Mouse (Mus musculus) erythroid progenitor cell, adult 5-6 weeks (primary cell): Measurements from ENCODE around the gene E030018B13Rik. TPM values are rescaled to one million over a fixed set of nuclear protein-coding genes. Genes with fewer than 3 reads are reported as not detected.

ENCODE experiments used
- ATAC-seq: replicated peaks from 2 replicates; pipeline ENCODE4 v1.8.0; 2016; ENCODE audit warnings: moderate number of reproducible peaks, mild to moderate bottlenecking, moderate TSS enrichment, inconsistent platforms; ENCODE audit not compliant: poor library complexity, low FRiP score, severe bottlenecking
- total RNA-seq, 2 experiments: library from RNA; stranded (forward) in 1 of 2; stranded (reverse) in 1 of 2; fragments of 150-400 nt in 1 of 2; fragments of 186-747, 209-891 nt in 1 of 2; gene quantifications; 2 replicates each; pipeline versions ENCODE4 v1.2.3 to v1.2.4; 2015 to 2017; ENCODE audit warnings: low replicate concordance in 2 of 2

E030018B13Rik gene
- total RNA-seq, 2 experiments from 2014 or later, result not detected

GRCm38 (mm10) chr7:63912924-63913723 is 3.5 kb upstream of the E030018B13Rik start:
- no peak for ATAC-seq

DNA sequence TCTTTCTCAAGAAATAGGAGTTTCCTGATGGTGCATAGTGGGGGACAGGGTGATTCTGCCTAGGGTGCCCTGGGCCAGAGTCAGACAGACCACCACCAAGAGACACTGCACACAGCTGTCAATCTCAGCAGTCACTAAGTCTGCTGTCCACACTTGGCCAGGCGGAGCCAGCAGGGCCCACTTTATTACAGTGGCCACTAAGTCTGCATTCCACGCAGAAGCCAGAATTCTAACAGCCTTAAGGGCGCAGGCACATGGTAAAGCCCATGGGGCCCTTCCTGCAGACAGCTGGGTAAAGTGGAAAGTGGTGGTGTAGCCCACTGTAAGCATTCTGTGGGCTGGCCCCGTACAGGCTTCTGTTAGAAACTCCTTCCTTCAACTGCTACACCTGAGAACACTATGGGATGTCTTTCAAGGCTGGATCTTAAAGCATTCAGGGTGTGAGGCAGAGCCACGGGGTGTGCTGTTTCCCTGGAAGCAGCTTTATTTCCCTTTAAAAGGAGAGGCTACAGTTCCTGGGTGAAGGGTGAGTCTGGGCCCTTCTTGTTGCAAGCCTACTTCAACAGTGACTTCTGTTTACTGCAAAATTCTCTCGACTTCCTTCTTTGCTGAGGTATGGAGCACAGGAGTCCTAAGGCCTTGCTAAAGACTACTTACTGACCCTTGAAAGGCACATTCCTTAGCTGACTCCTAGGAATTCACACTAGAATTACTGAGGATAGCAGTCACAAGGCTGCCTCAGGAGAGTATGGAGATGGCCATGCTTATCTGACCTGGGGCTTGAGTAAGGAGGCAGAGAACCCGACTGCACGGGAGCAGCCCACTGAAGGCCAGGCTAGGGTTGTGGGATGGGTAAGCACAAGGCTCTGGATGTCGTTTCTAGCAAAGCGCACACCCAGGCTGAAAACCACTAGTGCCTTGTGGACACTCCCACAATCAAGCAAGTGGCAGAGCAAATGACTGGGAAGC is 2.6 kb upstream of the E030018B13Rik start:
- ATAC-seq, result no peak

- no peak for ATAC-seq
These were observed 1.8 kb upstream of the E030018B13Rik start for GRCm38 (mm10) chr7:63914891-63915290.

DNA sequence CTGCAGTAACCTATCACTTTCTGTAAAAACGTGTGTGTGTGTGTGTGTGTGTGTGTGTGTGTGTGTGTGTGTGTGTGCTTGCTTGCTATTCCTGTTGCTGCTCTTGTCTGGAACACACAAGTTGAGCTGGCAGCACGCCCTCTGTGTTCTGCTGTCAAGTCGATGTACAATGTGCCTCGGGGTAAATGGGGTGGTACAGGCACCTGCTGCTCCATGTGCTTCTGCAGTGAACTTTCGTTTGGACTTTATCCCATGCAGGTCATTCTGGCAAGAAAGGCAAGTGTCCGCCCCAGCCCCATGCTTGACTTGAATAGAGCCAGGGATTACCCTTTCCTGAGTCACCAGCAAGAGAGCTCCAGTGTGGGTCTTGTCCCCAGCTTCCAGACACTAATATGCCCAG is 1.0 kb downstream of the E030018B13Rik start:
- no peak for ATAC-seq

- peak; percentile 22; the same call in 1 of the 2 replicates for ATAC-seq
These were observed 2.4 kb downstream of the E030018B13Rik start for GRCm38 (mm10) chr7:63918771-63919768.

DNA sequence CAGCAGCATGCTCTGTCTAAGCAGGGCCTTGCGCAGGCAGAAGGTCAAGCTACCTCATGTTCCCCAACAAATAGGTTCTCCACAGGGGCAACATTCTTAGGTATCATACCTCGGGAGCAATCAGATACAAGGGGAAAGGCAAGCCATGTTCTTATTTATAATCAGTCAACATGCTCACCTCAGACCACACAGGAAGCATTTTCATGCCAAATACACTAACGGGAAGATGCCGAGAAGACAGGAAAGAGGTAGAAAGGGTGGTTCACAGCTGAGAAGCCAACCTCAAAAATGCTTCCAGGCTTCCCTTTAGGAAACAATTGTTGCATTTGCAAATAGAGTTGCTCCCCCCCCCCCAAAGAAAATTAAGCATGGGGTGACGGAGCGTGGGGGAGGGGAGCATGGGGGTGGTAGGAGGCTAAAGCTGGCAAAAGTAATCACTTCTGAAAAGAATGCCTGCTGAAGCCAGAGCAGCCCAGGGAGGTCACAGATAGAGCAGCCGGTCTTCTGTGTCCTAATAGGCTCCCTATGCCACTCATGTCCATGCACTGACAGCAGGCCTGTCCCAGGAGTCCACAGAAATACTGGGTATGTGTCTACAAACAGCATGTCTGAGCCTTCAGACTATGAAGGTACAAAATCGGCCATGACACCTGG is 5.4 kb downstream of the E030018B13Rik start:
- ATAC-seq, result no peak

GRCm38 (mm10) chr7:63922571-63922970 is 5.9 kb downstream of the E030018B13Rik start:
- no peak; the same call in 1 of the 2 replicates for ATAC-seq

- no peak for ATAC-seq
These were observed 6.3 kb downstream of the E030018B13Rik start for GRCm38 (mm10) chr7:63922975-63923374.

GRCm38 (mm10) chr7:63924151-63924550 is 7.5 kb downstream of the E030018B13Rik start:
- ATAC-seq, result no peak

GRCm38 (mm10) chr7:63924747-63925412 is 8.2 kb downstream of the E030018B13Rik start:
- no peak for ATAC-seq

- ATAC-seq, result peak; percentile 49
These were observed 9.0 kb downstream of the E030018B13Rik start for GRCm38 (mm10) chr7:63925413-63926360.

DNA sequence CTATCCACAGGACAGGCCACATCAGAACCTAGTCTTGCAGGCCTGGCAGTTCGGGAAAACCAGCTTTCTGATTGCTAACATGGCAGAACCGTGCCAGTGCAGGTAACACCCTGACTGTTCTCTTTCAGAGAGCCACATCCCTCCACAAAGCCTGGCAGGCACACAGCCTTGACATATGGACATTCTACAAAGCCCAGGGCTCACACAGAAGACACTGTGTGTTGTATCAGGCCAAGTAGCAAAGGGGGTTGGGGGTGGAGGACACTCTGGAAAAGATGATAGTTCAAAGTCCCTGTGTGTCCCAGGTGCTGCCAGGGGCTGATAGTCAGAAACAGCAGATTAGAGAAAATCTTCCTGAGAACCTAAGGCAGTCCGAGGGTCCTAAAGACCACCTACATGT is 9.8 kb downstream of the E030018B13Rik start:
- no peak for ATAC-seq

DNA sequence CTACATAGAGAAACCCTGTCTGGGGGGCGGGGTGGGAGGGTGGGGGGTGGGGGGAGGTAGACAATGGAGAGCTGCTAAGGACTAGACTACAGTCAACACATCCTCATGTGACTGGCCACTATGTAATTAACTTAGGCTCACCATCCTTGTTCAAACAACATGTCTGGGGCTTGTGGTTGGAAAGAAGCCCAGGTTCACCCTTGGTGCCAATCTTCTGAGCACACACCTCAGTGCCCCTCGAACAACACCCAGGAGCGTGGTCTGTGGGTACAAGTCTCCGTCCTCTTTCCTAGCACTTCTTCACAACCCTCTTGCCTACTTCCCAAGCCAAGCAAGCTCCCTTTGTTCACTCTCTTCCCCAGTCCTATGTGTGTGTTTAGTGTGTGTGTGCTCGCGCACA is 10.5 kb downstream of the E030018B13Rik start:
- ATAC-seq, result no peak

DNA sequence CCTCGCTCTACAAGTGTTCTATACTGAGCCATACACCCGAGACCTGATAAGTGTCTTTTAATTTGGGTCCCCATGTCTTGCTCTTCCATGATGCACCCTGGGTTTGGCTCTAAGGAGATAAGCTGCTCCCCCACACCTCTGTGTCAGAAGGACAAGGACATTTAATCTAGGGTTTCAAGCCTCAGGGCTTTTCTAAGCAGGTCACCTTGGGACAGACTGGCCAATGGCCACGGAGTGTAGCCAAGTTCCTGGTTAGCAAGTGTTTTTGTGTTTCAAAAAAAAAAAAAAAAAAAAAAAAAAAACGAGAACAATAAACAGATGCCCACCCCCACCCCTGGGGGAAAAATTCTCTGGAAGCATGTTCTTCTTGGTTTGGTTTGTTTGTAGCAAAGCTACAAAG is 12.4 kb downstream of the E030018B13Rik start:
- peak; percentile 58 for ATAC-seq

GRCm38 (mm10) chr7:63930132-63930531 is 13.5 kb downstream of the E030018B13Rik start:
- ATAC-seq, result 0 out of 2 replicates have a peak, but pooled peaks have one; percentile 28

DNA sequence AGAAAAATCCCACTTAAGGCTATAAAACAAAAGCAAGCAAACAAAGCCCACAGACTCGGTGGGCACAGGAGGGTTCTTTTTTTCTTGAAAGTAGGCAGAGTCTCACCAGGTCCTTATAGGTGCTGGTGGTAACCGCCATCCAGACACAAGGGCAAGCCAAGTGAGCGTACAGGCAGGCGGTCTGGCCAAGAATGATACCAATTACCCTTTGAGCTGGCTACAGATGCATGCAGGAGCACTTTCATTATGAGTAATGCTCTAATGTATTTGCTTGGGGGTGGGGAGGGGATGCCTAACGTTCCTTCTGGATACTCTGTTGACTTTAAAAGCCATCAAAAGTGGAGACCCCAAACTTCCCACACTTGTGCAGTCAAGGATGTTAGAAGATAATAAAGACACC is 14.1 kb downstream of the E030018B13Rik start:
- no peak for ATAC-seq

GRCm38 (mm10) chr7:63932461-63932860 is 15.8 kb downstream of the E030018B13Rik start:
- ATAC-seq, result peak; percentile 63
